ENCODE assay signal across 8 mouse cellular contexts in genomic region chrX:23694588-23694987, GRCm38 (mm10). TPM values are rescaled to one million over a fixed set of nuclear protein-coding genes. Genes with fewer than 3 reads are reported as not detected.
DNase-seq lines count a peak whose midpoint lies in the region; ATAC-seq and TF ChIP-seq lines count a peak whose summit lies in the region.

No protein-coding gene starts in this region.

- no peak overlapping the region for H3K27ac ChIP-seq in lung, embryonic 14.5 days (ENCODE audit: low read depth)

- H3K4me2 ChIP-seq in lung, embryonic 14.5 days: peak overlapping the region; percentile 61
- H3K4me2 ChIP-seq in myocyte (ENCODE audit: low read depth): peak overlapping the region; percentile 69

- ATAC-seq in erythroblast, adult 5-6 weeks (replicated peaks; ENCODE audit: low FRiP score, poor library complexity, severe bottlenecking): no peak
- no peak for ATAC-seq in lung, embryonic 14.5 days (ENCODE audit: insufficient read depth)

- H3K9me3 ChIP-seq in erythroblast, embryonic 14.5 days (ENCODE audit: control insufficient read depth, low read length): no peaks in the 10 kb centered on the region
- no peaks in the 10 kb centered on the region for H3K9me3 ChIP-seq in lung, embryonic 14.5 days (ENCODE audit: low read depth, low read length)

- no peak for TF ChIP-seq POLR2A in myocyte (IDR thresholded peaks at IDR 0.05; ENCODE audit: insufficient read length, low read depth)

- H3K36me3 ChIP-seq in erythroblast, embryonic 14.5 days (ENCODE audit: control insufficient read depth): no peaks in the 10 kb centered on the region
- H3K36me3 ChIP-seq in lung, embryonic 14.5 days (ENCODE audit: insufficient read depth): no peaks in the 10 kb centered on the region
- H3K36me3 ChIP-seq in myocyte (ENCODE audit: control insufficient read depth, insufficient read depth): no peaks in the 10 kb centered on the region

- no peak for TF ChIP-seq CTCF in lung, embryonic 14.5 days (IDR thresholded peaks at IDR 0.05; ENCODE audit: low read depth)

- peak overlapping the region; percentile 84 for H3K4me3 ChIP-seq in erythroblast, embryonic 14.5 days (replicated peaks)
- H3K4me3 ChIP-seq in lung, embryonic 14.5 days (ENCODE audit: low read depth, low read length): peak overlapping the region; percentile 54
- H3K4me3 ChIP-seq in myocyte: peak overlapping the region; percentile 85

- H3K27me3 ChIP-seq in erythroblast, embryonic 14.5 days (ENCODE audit: control insufficient read depth): peaks cover 8% of the 10 kb centered on the region
- H3K27me3 ChIP-seq in lung, embryonic 14.5 days (ENCODE audit: insufficient read depth, low read length): no peaks in the 10 kb centered on the region
- no peaks in the 10 kb centered on the region for H3K27me3 ChIP-seq in myocyte (ENCODE audit: control insufficient read depth, insufficient read depth, insufficient read length)

- no peak overlapping the region for H3K9ac ChIP-seq in lung, embryonic 14.5 days

- 60% methylated on average over 3 of the region's 3 CpGs for WGBS in lung, embryonic 14.5 days

- no peak for DNase-seq in lung, embryonic 14.5 days
- no peak for DNase-seq in lung, postnatal 10 days
- peak; percentile 29 for DNase-seq in induced T-regulatory cell, adult 2 months (ENCODE audit: low read depth)
- DNase-seq in urinary bladder, postnatal 10 days (ENCODE audit: low spot score): no peak
- DNase-seq in frontal cortex, adult 2 months (ENCODE audit: extremely low spot score in 1 of 2, low spot score in 1 of 2): no peak

- peaks cover 16% of the 10 kb centered on the region for H3K4me1 ChIP-seq in erythroblast, embryonic 14.5 days (ENCODE audit: control insufficient read depth)
- no peaks in the 10 kb centered on the region for H3K4me1 ChIP-seq in lung, embryonic 14.5 days (ENCODE audit: insufficient read depth)

- H3K79me2 ChIP-seq in myocyte (ENCODE audit: control insufficient read depth, insufficient read depth): peaks cover 56% of the 10 kb centered on the region

- H3ac ChIP-seq in myocyte (ENCODE audit: control insufficient read depth, insufficient read length): no peak overlapping the region

TF ChIP-seq in myocyte, 11 proteins besides CTCF, POLR2A, EP300 and RAD21:
- TF ChIP-seq TCF3 (IDR thresholded peaks at IDR 0.05; ENCODE audit: insufficient read length, low read depth) (no peak), MYOD1 (IDR thresholded peaks at IDR 0.05; ENCODE audit: control insufficient read depth in 1 of 3, insufficient read length in 2 of 3, low read depth in 2 of 3) (no peak), TCF12 (IDR thresholded peaks at IDR 0.05; ENCODE audit: insufficient read depth, poor library complexity, severe bottlenecking) (no peak), MAX (IDR thresholded peaks at IDR 0.05; ENCODE audit: low read depth) (no peak), CEBPB (IDR thresholded peaks at IDR 0.05; ENCODE audit: insufficient read depth, poor library complexity, severe bottlenecking) (no peak), REST (IDR thresholded peaks at IDR 0.05; ENCODE audit: insufficient read depth, insufficient read length) (no peak), USF1 (IDR thresholded peaks at IDR 0.05; ENCODE audit: low read depth) (no peak), POLR2AphosphoS2 (IDR thresholded peaks at IDR 0.05; ENCODE audit: insufficient read length, low read depth) (no peak), MYOG (IDR thresholded peaks at IDR 0.05; ENCODE audit: control insufficient read depth in 1 of 3, insufficient read depth in 1 of 3, insufficient read length in 2 of 3, low read depth in 2 of 3) (no peak), SRF (IDR thresholded peaks at IDR 0.05; ENCODE audit: control insufficient read depth, insufficient read length, low read depth) (no peak), E2F4 (IDR thresholded peaks at IDR 0.05; ENCODE audit: insufficient read depth) (no peak)

RNA-seq across cellular contexts. Expression of gene Wdr44, which starts 1.7 kb away (rescaled TPM):
- 0.32 and 0.34 TPM in 2 replicates for polyA plus RNA-seq in erythroblast, embryonic 14.5 days (2012)
- 106 and 130 TPM in 2 replicates for total RNA-seq in erythroblast, adult 5-6 weeks (2015; ENCODE audit: low replicate concordance)
- total RNA-seq in erythroblast, adult 5-6 weeks (2017; ENCODE audit: low replicate concordance): 109 and 112 TPM in 2 replicates
- 6.4 and 7.3 TPM in 2 replicates for polyA plus RNA-seq in lung, embryonic 14.5 days (2014; fragmentation: Nextera tagmentation; extraction: Ambion mirVana)
- polyA plus RNA-seq in myocyte (2012; fragmentation: generic; extraction: Trizol): 8.1 TPM
- polyA plus RNA-seq in frontal cortex, adult 2 months (2012; rRNA removed): 8.5 and 10.1 TPM in 2 replicates
